Mouse (Mus musculus): ENCODE results near the gene Gnb2. TPM values are rescaled to one million over a fixed set of nuclear protein-coding genes. Genes with fewer than 3 reads are reported as not detected.

Gene Gnb2
- total and polyA plus RNA-seq, 3 experiments: 553 to 1,712 (median 611) TPM

DNA sequence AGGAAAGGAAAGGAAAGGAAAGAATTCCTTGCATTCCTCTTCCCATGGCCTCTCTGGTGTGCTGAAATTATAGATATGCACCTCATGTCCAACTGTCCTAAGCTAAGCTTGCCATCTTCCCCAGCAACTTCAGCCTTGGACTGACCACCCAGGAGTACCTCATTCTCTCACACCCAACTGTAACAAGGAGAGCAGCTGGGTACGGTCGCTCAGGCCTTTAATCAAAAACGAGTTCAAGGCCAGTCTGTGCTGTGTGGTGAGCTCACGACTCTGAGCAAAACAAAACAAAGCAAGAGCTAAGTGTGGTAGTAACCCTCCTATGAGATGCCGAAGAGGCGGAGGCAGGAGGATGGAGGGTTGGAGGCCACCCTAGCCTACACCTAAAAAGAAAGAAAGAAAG is 7.7 kb upstream of the Gnb2 start:
- peak; percentile 59 for DNase-seq

DNA sequence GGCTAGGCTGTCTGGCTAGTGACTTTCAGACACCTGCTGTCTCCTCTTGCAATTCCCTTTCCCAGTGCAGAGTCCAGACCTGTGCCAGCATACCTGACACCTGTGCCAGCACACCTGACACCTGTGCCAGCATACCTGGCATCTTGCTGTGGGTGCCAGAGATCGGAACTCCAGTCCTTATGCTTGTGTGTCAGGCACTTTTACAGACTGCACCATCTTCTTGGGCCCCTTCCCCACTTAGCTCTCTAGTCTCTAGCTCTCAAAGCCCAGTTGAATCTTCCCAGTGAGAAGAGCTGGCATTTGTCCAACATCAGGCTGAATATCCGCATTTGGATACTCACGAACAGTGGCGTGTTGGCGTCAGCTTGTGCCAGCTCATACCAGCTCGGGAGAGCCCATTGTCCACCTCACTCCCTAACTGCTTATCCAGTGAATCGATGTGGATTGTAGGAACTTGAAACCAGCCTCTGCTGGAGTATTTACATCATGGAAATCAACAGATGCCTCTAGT is 6.0 kb upstream of the Gnb2 start:
- peak; percentile 61 for DNase-seq

DNA sequence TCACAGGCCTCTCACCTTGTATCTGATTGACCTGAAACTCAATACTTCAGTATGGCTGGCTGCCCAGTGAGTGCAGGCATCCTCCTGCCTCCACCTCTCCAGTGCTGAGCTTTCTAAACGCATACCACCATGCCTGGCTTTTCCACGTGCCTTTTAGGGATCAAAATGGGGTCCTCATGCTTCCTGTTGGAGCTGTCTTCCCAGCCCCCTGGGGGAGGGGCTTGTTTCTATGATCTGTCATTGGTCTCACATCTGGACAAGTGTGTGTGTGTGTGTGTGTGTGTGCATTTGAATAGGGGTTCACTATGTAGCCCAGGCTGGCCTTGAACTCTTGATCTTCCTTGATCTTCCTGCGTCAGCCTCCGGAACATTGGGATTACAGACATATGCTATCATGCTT is 4.2 kb upstream of the Gnb2 start:
- DNase-seq: no peak

- DNase-seq: no peak
Observed at GRCm38 (mm10) chr5:137535318-137535717, 2.0 kb upstream of the Gnb2 start.

DNA sequence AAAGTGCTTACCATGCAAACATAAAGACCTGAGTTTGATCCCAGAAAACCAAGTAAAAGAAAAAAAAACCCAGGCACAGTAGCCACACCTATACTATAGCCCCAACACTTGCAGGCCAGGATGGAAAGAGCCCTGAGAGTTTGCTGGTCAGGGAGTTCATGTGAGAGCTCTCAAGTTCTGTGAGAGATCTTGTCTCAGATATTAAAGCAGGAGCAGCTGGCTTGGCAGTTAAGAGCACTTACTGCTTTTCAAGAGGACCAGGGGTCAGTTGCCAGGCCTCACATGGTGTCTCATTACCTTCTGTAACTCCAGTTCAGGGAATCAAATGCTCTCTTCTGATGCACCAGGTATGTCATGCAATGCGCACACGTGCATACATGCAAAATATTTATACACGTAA is 1.5 kb upstream of the Gnb2 start:
- no peak for DNase-seq

- no peak for DNase-seq
Observed at GRCm38 (mm10) chr5:137532808-137533116, 548 bp downstream of the Gnb2 start.

- peak; percentile 66 for DNase-seq
Observed at GRCm38 (mm10) chr5:137532131-137532807, 1.0 kb downstream of the Gnb2 start.

- DNase-seq: peak; percentile 77
Observed at GRCm38 (mm10) chr5:137531414-137532130, 1.7 kb downstream of the Gnb2 start.

DNA sequence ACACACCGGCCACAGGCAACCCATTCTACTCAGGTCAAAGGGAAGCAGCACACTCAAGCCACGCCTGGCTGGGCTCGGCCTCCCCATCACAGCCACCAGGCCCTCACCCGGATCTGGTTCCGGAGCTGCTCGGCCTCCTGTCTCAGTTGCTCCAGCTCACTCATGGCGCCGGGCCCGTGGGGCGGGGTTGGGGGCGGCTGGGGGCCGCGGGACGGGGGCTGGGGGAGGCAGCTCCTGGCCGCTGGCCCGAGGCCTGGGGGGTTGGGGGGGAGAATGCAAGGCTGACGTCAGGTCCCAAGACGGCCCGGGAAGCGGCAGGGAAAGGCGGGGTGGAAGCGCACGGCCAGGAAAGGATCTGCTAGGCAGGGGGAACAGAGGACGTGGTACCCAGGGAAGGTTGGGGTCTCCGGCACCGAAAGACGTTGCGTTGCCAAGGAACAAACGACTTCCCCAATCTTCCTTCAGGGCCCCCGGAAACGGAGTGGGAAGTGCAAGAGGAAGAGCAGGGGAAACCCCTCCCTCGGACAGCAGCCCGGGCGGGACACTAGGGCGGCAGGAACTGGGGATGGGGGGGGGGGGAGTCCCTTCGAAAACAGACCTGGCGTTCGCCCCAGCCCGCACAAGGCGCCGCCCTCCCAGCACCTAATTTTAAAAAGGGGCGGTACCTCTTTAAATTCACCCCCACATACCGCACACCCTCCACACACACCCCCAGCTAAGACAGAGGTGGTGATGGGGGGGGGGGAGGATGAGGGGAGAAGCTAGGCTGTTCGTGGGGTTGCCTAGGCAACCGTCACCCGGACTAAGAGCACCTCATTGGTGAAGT is 2.5 kb downstream of the Gnb2 start:
- peak; percentile 78 for DNase-seq

DNA sequence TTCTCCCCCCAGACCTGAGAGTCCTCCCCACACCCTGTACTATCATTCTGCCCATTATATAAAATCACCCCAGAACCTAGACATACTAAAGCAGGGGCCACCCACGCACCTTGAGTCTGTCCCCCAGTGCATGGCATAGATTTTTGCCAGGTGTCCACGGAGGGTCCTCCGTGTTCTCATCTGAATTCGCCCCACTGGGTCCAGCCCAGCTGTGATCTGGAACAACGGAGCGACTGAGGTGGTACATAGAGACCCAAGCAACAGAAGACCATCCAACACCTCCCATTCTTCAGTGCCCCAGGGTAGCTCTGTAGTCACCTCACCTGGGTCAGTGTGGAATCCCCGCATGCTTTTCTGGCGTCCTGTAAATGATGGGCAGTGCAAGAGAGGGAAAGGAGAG is 3.2 kb downstream of the Gnb2 start:
- no peak for DNase-seq

DNA sequence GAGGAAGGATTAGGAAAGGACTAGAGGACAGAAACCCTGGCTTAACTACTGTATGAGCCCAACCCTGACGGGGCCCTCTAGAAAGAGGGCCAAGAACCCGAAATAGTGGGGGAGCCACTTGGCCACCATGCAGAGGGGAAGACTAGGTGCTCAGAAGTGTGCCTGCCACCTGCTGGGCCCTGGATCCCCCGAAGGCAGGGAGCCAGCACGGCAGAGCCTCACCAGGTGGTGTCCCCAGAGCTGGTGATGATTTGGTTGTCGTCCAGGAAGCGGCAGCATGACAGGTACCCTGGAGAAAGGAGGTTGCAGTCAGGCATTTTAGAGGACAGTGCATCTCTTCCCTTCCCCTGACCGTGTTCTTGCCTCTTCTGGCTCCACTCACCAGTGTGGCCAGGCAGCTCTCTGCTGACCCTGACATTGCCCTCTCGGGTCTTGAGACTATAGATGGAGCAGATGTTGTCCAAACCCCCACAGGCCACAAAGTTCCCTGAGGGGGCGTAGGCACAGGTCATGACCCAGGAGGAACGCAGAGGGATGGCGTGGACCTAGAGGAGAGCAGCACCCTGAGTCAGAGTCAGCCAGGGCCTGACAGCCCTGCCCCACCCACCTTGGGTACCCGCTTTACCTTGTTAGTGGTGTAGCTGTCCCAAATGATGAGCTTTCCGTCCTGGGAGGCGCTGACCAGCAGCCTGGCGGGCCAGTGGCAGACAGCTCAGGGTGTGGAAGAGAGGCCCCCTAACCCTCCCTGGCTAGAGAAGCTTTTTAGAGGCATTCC is 3.9 kb downstream of the Gnb2 start:
- peak; percentile 26 for DNase-seq

DNA sequence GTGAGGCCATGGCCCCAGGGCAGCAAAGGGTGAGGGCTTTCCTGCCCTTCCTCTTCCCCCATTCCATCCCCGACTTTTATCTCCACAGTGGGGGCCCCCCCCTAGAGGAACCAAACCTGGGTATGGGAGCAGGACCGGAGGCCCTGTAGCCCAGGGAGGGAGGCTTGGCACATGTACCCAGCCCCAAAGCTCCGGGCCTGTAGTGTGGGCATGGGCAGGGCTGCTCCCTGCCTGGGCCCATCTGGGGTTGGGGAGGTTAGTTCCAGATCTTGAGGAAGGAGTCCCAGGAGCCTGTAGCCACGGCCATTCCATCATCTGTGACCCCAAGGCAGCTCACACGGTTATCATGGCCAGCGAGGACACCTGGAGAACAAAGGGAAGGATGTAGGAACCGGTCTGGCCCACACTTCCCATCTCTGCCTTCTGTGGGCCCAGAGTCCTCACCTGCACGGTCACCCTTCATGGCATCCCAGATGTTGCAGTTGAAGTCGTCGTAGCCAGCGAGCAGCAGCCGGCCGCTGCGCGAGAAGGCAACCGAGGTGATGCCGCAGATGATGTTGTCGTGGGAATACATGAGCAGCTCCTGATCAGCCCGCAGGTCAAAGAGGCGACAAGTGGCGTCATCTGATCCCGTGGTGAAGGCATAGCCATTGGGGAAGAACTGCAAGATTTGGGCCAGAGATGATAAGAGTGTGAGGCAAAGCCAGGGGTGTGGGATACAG is 4.9 kb downstream of the Gnb2 start:
- DNase-seq: peak; percentile 32

- peak; percentile 17 for DNase-seq
Observed at GRCm38 (mm10) chr5:137527413-137527812, 5.9 kb downstream of the Gnb2 start.

GRCm38 (mm10) chr5:137526192-137526936 is 6.9 kb downstream of the Gnb2 start:
- peak; percentile 70 for DNase-seq

- peak; percentile 16 for DNase-seq
Observed at GRCm38 (mm10) chr5:137525511-137525910, 7.8 kb downstream of the Gnb2 start.

- no peak for DNase-seq
Observed at GRCm38 (mm10) chr5:137524671-137525070, 8.6 kb downstream of the Gnb2 start.

DNA sequence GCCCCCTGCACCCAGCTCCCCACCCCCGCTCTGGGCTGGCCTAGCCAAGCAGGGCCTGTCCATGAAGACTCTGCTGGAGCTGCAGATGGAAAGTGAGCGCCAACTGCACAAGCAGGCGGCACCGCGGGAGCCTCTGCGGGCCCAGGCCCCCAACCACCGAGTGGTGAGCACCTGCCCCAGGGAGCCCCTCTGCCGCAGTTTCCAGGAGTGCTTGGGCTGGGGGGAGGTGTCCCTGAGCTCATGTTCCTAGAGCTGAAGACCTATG is 9.1 kb downstream of the Gnb2 start:
- DNase-seq: no peak

GRCm38 (mm10) chr5:137523396-137524250 is 9.7 kb downstream of the Gnb2 start:
- no peak for DNase-seq

GRCm38 (mm10) chr5:137522711-137523110 is 10.6 kb downstream of the Gnb2 start:
- DNase-seq: no peak

DNA sequence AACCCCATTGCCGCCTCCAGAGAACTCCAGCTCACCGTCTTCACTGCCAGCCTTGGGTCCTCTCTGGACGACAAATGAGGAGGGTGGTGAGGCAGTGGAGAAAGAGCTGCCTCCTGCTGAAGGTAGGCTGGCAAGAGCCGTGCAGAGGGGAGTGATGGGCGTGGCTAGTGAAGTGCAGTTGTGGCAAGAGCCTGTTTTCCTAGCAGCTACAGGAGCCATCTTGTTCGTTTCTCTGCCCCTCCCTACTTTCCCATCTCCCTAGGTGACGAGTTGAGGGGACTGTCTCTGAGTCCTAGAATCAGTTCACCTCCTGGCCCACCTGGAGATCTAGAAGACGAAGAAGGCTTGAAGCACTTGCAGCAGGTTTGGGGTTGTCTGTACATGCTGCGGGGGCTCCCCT is 11.4 kb downstream of the Gnb2 start:
- DNase-seq: no peak
